Mouse (Mus musculus) intestine, embryonic 15.5 days (tissue): ENCODE measurements around the gene Chrnb1. TPM values are rescaled to one million over a fixed set of nuclear protein-coding genes. Genes with fewer than 3 reads are reported as not detected.

Experiments
- ATAC-seq: fragments of 200-750 bp; cut with Nextera tagmentation; 2 replicates; pipeline ENCODE4 v1.8.0; 2017; ENCODE audit warnings: moderate TSS enrichment, moderate library complexity
- H3K27ac ChIP-seq: fragments of 300-500 bp; sonication (generic); 2 replicates; pipeline ENCODE4 v1.5.1; 2015; ENCODE audit warnings: mild to moderate bottlenecking, inconsistent platforms
- H3K27me3 ChIP-seq: fragments of 300-500 bp; sonication (generic); replicated peaks from 2 replicates; pipeline ENCODE4 v1.6.1; 2015; ENCODE audit warnings: inconsistent platforms
- H3K36me3 ChIP-seq: fragments of 300-500 bp; sonication (generic); 2 replicates; pipeline ENCODE4 v1.6.1; 2015; ENCODE audit warnings: inconsistent platforms
- H3K4me1 ChIP-seq: fragments of 300-500 bp; sonication (generic); replicated peaks from 2 replicates; pipeline ENCODE4 v1.6.1; 2015; ENCODE audit warnings: inconsistent platforms
- H3K4me2 ChIP-seq: fragments of 300-500 bp; sonication (generic); replicated peaks from 2 replicates; pipeline ENCODE4 v1.6.1; 2015; ENCODE audit warnings: mild to moderate bottlenecking, inconsistent platforms
- H3K4me3 ChIP-seq: fragments of 300-500 bp; sonication (generic); replicated peaks from 2 replicates; pipeline ENCODE4 v1.5.1; 2015; ENCODE audit warnings: inconsistent platforms
- H3K9ac ChIP-seq: fragments of 300-500 bp; sonication (generic); 2 replicates; pipeline ENCODE4 v1.6.1; 2015; ENCODE audit warnings: inconsistent platforms
- H3K9me3 ChIP-seq: fragments of 300-500 bp; sonication (generic); 2 replicates; pipeline ENCODE4 v1.6.1; 2016; ENCODE audit warnings: inconsistent platforms
- WGBS: fragments of 180-500 bp; shearing (Covaris S2); methylation state at CpG from one replicate; pipeline ENCODE4 v1.1.7; 2015; 5-methylcytosine and 5-hydroxymethylcytosine counted together
- polyA plus RNA-seq: library from polyadenylated mRNA; unstranded; fragments of >200 nt; fragmentation: Nextera tagmentation; extraction: Ambion mirVana; gene quantifications from 2 replicates; pipeline ENCODE4 v1.2.1, GENCODE M21; 2015

The Chrnb1 gene
- polyA plus RNA-seq, 1 experiment from 2014 or later: 4.3 TPM

DNA sequence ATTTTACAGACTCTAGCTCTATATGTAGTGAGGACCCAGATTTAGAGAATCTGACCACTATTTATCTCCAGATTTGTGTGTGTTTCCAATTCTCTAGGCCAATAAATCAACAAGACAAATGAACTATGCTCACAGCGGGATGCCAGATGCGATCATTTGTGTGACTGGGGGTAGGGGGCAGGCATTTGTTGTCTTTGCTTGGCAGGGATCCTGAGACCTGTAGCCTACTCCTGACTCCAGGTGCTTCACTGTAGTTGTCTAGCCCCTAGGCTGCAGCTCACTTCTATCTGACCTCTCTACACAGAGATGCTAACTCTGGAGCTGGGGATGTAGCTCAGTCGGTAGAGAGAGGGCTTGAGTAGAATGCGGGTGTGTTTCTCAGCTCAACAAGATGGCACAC is 13.9 kb downstream of the Chrnb1 start:
- H3K4me1 ChIP-seq: no peaks in the 10 kb centered on the region; the same call in 1 of the 2 replicates
- no peak overlapping the region for H3K4me3 ChIP-seq
- H3K9ac ChIP-seq: no peak overlapping the region
- no peak for ATAC-seq
- H3K4me2 ChIP-seq: no peak overlapping the region
- no peaks in the 10 kb centered on the region for H3K36me3 ChIP-seq
- 32% methylated on average over 4 of the region's 4 CpGs for WGBS
- no peak overlapping the region for H3K27ac ChIP-seq
- no peaks in the 10 kb centered on the region for H3K9me3 ChIP-seq
- H3K27me3 ChIP-seq: no peaks in the 10 kb centered on the region

DNA sequence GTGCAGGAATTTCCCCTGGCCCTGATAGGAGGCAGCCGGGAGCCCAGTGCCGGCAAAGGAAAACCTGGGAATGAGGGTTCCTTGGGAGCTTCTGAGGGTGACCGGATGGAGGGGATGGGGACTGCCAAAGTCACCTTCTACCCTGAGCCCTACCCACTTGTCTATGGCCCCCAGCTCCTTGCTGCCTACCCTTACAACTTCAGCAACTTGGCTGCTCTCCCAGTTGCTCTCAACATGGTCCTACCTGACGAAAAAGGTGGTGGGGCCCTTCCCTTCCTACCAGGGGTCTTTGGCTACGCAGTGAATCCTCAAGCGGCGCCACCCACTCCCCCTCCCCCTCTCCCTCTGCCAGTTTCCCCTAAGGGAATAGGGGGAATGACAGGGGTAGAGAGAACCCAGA is 16.8 kb downstream of the Chrnb1 start:
- H3K4me3 ChIP-seq: no peak overlapping the region
- no peak overlapping the region for H3K4me2 ChIP-seq
- no peaks in the 10 kb centered on the region for H3K9me3 ChIP-seq
- H3K9ac ChIP-seq: no peak overlapping the region
- no peak for ATAC-seq
- H3K27ac ChIP-seq: no peak overlapping the region
- 50% methylated on average over 7 of the region's 7 CpGs for WGBS
- no peaks in the 10 kb centered on the region for H3K4me1 ChIP-seq
- no peaks in the 10 kb centered on the region for H3K36me3 ChIP-seq
- no peaks in the 10 kb centered on the region for H3K27me3 ChIP-seq

DNA sequence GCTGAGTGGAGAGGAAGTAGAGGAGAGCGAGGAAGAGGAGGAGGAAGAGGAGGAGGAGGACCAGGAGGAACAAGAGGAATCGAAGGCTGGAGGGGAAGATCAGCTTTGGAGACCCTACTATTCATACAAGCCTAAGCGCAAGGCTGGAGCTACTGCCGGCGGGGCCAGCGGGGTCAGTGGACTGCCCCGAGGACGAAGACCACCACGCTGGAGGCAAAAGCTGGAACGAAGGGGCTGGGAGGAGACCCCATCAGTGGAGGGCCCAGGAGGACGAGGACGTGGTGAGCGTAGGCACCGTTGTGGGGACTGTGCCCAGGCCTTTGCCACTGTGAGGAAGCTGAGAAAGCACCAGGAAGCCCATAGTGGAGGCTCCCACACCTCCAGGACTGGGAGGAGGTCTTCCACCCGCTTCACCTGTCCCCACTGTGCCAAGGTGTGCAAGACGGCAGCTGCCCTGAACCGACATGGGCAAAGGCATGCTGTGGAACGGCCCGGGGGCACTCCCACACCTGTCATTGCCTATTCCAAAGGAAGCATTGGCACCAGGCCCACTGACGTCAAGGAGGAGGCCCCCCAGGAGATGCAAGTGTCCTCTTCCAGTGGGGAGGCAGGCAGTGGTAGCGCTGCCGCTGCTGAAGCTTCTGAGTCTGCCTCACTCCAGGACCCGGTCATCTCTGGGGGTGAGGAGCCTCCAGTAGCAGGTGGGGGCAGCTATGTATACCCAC is 17.3 kb downstream of the Chrnb1 start:
- H3K27ac ChIP-seq: no peak overlapping the region
- H3K9me3 ChIP-seq: no peaks in the 10 kb centered on the region
- H3K36me3 ChIP-seq: no peaks in the 10 kb centered on the region
- H3K9ac ChIP-seq: no peak overlapping the region
- H3K27me3 ChIP-seq: no peaks in the 10 kb centered on the region
- H3K4me3 ChIP-seq: no peak overlapping the region
- no peak overlapping the region for H3K4me2 ChIP-seq
- 70% methylated on average over 23 of the region's 23 CpGs for whole genome bisulfite sequencing
- H3K4me1 ChIP-seq: no peaks in the 10 kb centered on the region
- no peak for ATAC-seq

DNA sequence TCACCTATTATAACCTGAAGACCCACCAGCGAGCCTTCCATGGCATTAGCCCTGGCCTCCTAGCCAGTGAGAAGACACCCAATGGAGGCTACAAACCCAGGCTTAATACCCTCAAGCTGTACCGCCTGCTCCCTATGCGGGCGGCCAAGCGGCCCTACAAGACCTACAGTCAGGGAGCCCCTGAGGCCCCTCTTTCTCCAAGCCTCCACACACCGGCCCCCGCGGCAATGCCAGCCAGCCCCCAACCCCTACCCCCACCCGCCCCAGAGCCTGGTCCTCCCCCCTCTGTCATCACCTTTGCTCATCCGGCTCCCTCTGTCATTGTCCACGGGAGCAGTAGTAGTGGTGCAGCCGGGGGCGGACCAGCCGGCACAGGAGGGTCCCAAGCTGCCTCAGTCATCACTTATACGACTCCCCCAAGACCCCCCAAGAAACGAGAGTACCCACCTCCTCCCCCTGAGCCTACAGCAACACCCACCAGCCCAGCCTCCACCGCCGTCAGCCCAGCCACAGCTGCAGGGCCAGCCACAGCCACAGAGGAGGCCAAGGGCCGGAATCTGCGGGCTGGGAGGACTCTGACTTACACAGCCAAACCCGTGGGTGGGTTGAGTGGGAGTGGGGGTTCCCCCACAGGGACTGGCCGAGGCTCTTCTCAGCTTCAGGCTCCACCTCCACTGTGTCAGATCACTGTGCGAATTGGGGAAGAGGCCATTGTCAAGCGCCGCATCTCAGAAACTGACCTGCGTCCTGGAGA is 18.1 kb downstream of the Chrnb1 start:
- Histone ChIP-seq H3K4me3 (no peak overlapping the region), H3K9me3 (no peaks in the 10 kb centered on the region), H3K4me2 (no peak overlapping the region), H3K27ac (no peak overlapping the region), H3K27me3 (no peaks in the 10 kb centered on the region), H3K9ac (no peak overlapping the region), H3K4me1 (no peaks in the 10 kb centered on the region), H3K36me3 (no peaks in the 10 kb centered on the region)
- ATAC-seq: no peak
- 68% methylated on average over 26 of the region's 26 CpGs for WGBS

DNA sequence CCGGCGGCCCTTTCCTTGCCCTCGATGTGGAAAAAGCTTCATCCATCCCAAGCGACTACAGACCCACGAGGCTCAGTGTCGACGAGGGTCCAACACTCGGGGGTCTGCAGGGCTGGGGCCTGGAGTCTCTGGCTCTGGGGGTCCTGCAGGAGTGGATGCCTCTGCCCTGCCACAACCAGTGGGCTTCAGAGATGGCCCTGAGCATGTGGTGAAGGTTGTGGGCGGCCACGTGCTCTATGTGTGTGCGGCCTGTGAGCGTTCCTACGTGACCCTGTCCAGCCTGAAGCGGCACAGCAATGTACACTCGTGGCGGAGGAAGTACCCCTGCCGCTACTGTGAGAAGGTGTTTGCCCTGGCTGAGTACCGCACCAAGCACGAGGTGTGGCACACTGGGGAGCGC is 19.3 kb downstream of the Chrnb1 start:
- WGBS: 80% methylated on average over 20 of the region's 20 CpGs
- H3K4me2 ChIP-seq: no peak overlapping the region
- H3K4me1 ChIP-seq: no peaks in the 10 kb centered on the region
- no peaks in the 10 kb centered on the region for H3K27me3 ChIP-seq
- no peak overlapping the region for H3K4me3 ChIP-seq
- H3K27ac ChIP-seq: no peak overlapping the region
- no peaks in the 10 kb centered on the region for H3K36me3 ChIP-seq
- no peak for ATAC-seq
- H3K9ac ChIP-seq: no peak overlapping the region
- H3K9me3 ChIP-seq: no peaks in the 10 kb centered on the region

DNA sequence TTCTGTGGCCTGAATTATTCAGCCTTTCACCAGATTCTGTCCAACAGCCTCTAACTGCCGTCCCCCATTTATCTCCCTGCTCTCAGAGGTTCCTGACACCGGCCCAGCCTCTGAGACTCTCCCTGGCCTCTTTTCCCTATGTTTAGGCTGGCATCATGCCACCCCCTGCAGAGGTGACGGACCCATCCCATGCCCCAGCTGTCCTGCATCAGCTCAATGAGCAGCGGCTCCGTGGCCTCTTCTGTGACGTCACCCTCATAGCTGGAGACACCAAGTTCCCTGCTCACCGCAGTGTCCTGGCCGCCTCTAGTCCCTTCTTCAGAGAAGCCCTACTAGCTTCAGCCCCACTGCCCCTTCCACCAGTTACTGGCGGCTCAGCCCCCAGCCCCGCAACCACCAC is 20.0 kb downstream of the Chrnb1 start:
- WGBS: 68% methylated on average over 10 of the region's 10 CpGs
- Histone ChIP-seq H3K4me1 (no peaks in the 10 kb centered on the region), H3K9ac (no peak overlapping the region), H3K4me3 (no peak overlapping the region), H3K27me3 (no peaks in the 10 kb centered on the region), H3K9me3 (no peaks in the 10 kb centered on the region), H3K36me3 (no peaks in the 10 kb centered on the region), H3K27ac (no peak overlapping the region), H3K4me2 (no peak overlapping the region)
- ATAC-seq: no peak

DNA sequence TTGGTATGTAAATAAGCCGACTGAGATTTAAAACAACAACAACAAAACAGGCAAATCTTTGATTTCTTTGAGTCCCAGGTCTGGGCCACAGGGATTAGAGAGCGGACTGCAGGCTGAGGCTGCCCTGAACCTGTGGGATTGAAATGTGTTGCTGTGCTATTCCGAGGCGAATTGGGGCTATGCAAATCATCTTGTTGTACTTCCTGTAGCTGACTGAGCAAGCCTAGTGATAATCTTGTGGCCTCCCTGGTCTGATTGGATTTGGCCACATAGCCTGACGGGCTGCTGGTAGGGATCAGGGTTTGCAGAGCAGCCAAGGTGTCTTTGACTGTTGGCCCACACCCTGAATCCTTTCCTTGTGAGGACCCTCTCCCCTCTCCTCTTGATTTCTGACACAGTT is 20.8 kb downstream of the Chrnb1 start:
- no peak overlapping the region for H3K4me3 ChIP-seq
- H3K36me3 ChIP-seq: no peaks in the 10 kb centered on the region
- no peak overlapping the region for H3K4me2 ChIP-seq
- H3K27ac ChIP-seq: no peak overlapping the region
- no peak overlapping the region for H3K9ac ChIP-seq
- 65% methylated on average over 5 of the region's 5 CpGs for WGBS
- H3K9me3 ChIP-seq: no peaks in the 10 kb centered on the region
- H3K27me3 ChIP-seq: no peaks in the 10 kb centered on the region
- no peak for ATAC-seq
- no peaks in the 10 kb centered on the region for H3K4me1 ChIP-seq

DNA sequence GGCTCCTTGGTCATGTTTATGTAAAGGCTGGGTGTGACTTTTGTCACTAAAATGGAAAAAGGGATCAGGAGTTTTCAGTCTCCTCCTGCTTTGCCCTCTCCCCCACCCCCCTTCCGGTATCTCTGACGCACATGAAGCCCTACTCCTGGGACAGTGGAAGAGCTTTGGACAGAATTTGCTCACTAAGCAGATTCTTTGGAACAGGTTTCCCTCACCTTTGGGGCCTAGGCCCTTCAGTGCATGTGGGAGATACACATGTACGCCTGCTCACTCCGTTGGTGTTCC is 28.2 kb downstream of the Chrnb1 start:
- 51% methylated on average over 4 of the region's 4 CpGs for WGBS
- H3K4me3 ChIP-seq: no peak overlapping the region
- H3K36me3 ChIP-seq: no peaks in the 10 kb centered on the region
- no peak for ATAC-seq
- no peak overlapping the region; the same call in 1 of the 2 replicates for H3K9ac ChIP-seq
- H3K9me3 ChIP-seq: no peaks in the 10 kb centered on the region
- no peaks in the 10 kb centered on the region for H3K27me3 ChIP-seq
- H3K4me2 ChIP-seq: peak overlapping the region; percentile 81
- H3K27ac ChIP-seq: no peak overlapping the region
- peaks cover 21% of the 10 kb centered on the region for H3K4me1 ChIP-seq

DNA sequence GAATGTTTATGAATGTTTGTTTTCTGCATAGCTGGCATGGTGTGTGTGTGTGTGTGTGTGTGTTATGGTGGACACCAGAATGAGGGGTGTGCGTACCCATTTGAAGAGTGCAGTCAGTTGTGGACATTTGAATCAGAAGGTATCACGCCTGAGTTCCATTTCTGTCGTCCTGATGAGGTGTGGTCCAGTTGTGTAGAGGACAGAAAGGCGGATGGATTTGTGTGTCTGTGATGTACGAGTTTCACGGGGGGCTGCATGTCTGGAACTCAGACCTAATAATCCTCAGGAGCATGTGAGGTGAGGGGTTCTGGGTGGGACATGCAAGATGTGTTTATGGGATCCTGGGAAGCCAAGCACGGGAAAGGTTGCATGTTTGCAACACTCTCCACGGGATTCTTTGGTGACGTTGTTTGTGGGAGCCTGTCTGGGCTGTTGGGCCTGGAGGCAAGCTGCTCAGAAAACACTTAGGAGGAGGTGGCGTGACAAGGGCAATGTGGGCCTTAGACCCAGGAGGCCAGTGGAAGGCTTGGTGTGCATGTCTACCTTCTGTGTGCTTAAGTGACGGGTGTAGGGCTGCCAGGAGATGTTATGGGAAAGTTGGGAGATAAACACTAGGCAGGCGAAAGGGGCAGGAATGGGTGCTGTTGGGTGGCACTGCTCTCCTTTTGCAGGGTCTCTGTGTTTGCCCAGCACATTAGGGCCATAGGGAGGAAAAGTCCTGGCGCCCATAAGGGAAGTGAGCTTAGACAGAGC is 28.7 kb downstream of the Chrnb1 start:
- 61% methylated on average over 13 of the region's 13 CpGs for WGBS
- Histone ChIP-seq H3K9ac (peak overlapping the region; percentile 93; the same call in 1 of the 2 replicates), H3K4me2 (peak overlapping the region; percentile 81), H3K9me3 (no peaks in the 10 kb centered on the region), H3K4me1 (peaks cover 21% of the 10 kb centered on the region), H3K27ac (peak overlapping the region; percentile 90; the same call in 1 of the 2 replicates), H3K4me3 (peak overlapping the region; percentile 95), H3K27me3 (no peaks in the 10 kb centered on the region), H3K36me3 (no peaks in the 10 kb centered on the region)
- ATAC-seq: no peak

DNA sequence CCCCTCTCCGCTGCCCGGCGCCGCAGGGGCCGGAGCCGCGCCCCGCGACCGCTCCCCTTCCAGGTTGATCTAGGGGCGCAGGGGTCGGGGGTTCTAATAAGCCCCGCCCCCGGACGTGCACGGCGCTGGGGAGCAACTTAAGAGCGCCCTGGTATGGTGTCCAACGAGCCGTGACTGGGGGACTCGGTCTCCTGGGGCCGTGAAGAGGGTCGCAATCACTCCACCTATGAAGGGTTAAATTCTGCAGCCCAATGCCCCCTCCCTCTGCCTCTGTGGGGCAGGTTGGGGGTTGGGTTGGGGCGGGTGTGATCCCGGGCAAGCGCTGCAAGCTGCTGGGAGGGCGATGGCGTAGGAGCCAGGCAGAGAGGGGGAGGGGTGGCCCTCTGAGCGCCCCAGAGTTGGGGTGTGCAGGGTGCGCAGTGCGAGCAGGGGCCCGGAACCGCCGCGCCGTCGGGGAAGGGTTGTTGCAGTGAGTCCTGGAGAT is 29.6 kb downstream of the Chrnb1 start:
- Histone ChIP-seq H3K4me2 (peak overlapping the region; percentile 81), H3K9me3 (no peaks in the 10 kb centered on the region), H3K27me3 (no peaks in the 10 kb centered on the region), H3K9ac (peak overlapping the region; percentile 93), H3K27ac (peak overlapping the region; percentile 90), H3K4me3 (peak overlapping the region; percentile 95), H3K4me1 (peaks cover 21% of the 10 kb centered on the region), H3K36me3 (no peaks in the 10 kb centered on the region)
- WGBS: 0% methylated on average over 37 of the region's 37 CpGs
- peak; percentile 88 for ATAC-seq

DNA sequence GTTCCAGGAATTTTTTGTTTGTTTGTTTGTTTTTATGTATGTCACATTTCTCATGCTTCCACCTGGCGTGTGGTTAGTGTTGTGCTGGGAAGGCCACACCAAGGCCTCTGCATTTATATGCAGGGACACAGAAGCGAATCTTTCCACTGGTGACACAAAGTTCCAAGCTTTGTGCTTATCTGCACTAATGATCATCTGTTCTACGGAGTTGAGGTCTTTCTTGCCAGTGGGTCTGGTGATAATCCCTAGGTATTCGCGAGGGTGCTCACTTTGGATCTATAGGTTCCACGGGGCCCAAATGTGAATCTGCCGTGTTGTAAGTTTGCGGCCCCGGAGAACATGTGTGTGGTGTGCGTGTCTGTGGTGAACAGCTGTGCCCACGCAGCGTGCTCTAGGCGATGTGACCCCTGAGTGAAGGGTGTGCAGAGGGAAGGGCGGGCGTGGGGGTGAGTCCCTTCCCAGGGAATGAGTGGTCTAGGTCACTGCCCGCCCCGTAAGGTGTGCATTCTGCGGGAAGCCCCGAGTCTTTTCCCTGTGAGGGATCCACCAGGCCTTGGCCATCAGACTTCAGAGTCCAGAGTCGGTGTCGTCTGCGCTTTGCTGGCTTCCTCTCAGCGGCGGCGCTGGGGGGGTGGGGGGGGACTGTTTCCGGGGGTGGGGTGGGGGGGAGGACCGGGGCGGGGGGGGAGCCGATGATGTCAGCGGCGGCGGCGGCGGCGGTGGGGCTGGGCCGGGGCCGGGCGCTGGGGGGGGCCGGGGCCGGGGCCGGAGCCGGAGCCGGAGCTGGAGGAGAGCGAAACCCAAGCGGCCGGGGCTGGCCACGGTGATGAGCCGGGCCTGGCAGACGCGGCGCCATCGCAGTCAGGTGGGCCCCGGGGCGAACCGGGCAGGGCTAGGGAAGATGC is 30.3 kb downstream of the Chrnb1 start, which contains the start of gene Zbtb4:
Zbtb4 (plus strand) TSS at position 692 of the 905 bp plus-strand sequence.
- 18% methylated on average over 39 of the region's 55 CpGs for WGBS
- H3K27me3 ChIP-seq: no peaks in the 10 kb centered on the region
- peak within 1 kb of the TSS; percentile 90 for H3K27ac ChIP-seq
- H3K4me3 ChIP-seq: peak within 1 kb of the TSS; percentile 95
- H3K9ac ChIP-seq: peak within 1 kb of the TSS; percentile 93
- H3K36me3 ChIP-seq: no peaks in the 10 kb centered on the region
- peak within 1 kb of the TSS; percentile 81 for H3K4me2 ChIP-seq
- ATAC-seq: peak; percentile 72
- H3K4me1 ChIP-seq: peaks cover 24% of the 10 kb centered on the region
- no peaks in the 10 kb centered on the region for H3K9me3 ChIP-seq
